Mouse (Mus musculus): ENCODE results near the gene Bbs2.
"Not testable (repeated sequence)": the region's sequence is repeated elsewhere in the genome, so short reads cannot be mapped to it uniquely, and the experiment has no call there.

The Bbs2 gene

DNA sequence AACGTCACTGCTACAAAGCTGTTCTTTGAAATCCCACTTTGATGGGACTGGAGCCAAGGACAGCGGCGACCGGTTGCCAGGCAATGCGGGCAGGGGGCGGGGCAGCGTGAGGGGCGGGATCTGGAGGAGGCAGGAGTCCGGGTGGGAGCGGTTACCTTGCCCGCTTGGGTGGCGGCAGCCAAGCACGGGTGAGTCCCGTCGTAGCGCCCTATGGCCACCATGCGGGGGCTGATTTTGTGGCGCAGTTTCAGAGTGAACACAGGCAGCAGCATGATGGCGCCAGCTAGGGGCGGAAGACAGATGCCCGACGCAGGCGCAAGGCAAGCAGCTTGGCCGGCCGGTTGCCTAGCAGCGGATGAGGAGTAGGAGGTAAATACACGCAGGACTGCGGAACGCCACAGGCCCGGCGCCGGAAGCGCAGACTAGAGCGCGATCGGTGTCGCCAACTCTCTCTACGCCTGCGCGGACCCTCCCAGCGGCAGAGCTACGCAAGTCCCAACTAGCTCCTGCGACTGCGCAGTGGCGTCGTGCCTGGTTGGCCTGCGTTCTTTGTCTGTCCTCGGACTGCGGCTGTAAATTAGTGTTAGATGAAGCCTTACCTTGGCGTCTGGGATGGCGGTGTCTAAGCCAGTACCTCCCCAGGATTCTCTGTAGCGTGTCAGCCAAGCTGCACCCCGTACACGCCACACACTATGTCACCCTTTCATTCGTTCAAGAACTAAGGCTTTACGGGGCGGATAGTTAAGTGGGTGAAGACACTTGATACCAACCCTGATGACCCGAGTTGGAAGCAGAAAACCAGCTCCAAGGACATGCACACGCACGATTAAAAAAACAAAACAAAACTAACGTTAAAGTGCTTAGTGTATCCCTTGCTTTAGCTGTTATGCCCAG, at the start of gene Bbs2:
Gene Bbs2, minus strand, starts transcription at position 848 of the 894 bp plus-strand sequence.
- in situ Hi-C loops (cut with MboI, MseI): no loop called here

GRCm38 (mm10) chr8:94148236-94148635, 49.5 kb upstream of the Bbs2 start:
- in situ Hi-C loops (cut with MboI, MseI): no loop called here

- in situ Hi-C loops (cut with MboI, MseI): no loop called here
Observed at GRCm38 (mm10) chr8:94140266-94140795, 41.6 kb upstream of the Bbs2 start.

DNA sequence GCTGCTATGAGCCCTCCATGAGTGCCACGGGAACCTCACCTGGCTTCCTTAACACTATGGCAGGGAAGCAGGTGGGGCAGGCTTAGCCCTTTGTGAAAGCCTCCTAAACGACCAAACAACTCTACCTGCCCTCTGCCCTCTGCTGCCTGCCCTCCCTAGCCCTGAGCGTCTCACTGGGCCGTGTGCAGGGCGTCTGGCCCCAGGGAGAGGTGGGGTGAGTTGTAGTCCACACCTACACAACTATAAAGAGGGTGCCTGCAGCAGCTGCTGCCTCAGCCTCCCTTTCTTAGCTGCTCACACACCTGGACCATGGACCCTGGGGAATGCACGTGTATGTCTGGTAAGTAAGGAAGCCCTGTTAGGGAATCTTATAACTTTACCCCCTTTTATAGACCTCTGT, 38.2 kb upstream of the Bbs2 start, which contains the start of gene Mt4:
Gene Mt4, plus strand, starts transcription at position 265 of the 400 bp plus-strand sequence.
- in situ Hi-C loops (cut with MboI, MseI): no loop called here

DNA sequence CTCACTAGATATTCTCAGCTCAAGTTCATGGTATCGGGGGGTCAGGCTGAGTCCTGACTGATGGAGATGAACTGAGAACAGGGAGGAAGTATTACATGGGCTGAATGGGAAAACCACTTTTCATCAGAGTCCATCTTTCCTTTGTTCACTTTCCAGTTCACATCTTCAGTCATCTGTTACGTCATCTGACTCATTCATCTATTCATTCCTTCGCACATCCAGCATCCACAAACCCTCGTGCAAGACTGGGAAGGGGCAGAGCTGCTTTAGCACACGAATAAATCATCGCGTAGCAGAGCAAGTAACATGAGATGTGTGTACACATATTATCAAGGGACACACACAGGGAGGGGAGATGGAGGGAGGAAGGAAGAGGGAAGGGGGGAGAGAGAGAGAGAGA, 37.5 kb upstream of the Bbs2 start:
- in situ Hi-C loops (cut with MboI, MseI): no loop called here

- in situ Hi-C loops (cut with MboI, MseI): no loop called here
Observed at GRCm38 (mm10) chr8:94135556-94135955, 36.8 kb upstream of the Bbs2 start.

DNA sequence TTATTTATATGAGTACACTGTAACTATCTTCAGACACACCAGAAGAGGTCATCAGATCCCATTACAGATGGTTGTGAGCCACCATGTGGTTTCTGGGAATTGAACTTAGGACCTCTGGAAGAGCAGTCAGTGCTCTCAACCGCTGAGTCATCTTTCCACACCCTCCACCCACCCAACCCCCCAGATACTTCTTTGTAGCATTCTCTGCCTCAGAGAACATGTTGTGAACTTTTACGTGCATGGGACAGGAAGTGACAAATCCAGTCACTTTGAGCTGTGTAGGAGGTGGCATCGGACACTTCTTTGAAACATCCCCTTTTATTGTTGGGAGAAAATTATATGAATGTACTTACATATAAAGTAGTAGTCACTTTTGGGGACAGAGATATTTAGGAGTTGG, 35.9 kb upstream of the Bbs2 start:
- in situ Hi-C loops (cut with MboI, MseI): not testable (repeated sequence)

DNA sequence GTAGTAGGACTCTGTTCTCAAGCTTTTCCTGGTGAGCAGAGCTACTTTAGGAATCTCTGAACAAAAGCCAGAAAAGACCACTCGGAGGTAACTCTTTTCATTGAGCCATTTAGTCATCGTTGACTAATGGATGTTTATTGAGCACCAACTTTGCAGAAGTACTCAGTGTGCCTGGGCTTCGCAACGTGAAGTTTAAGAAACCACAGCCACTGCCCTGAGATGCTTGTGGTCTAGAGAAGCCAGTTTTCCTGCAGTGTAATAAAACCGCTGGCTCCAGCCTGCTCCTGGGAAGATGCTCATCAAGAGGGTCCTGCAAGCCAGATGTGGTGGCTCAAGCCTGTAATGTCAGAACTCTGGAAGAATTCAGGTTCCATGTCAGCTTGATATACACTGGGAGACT, 33.4 kb upstream of the Bbs2 start:
- in situ Hi-C loops (cut with MboI, MseI): no loop called here

DNA sequence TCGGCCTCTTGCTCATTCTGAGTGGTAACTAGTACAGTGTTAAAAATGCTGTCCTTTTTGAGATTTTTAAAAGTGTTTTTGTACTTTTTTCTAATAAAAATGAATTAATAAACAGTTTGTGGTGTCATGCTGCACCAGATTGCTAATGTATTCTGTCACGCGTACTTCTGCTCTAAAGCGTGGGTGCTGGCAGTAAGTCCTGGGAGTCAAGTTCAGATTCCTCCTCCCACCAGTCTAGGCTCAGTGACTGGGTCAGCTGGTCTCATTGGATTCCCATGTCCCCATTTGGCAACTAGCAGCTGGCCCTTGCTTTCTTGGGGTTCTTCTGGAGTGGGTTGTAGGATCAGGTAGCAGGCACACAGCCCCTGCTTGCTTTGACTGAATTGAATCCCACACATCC, 31.4 kb upstream of the Bbs2 start:
- in situ Hi-C loops (cut with MboI, MseI): no loop called here

DNA sequence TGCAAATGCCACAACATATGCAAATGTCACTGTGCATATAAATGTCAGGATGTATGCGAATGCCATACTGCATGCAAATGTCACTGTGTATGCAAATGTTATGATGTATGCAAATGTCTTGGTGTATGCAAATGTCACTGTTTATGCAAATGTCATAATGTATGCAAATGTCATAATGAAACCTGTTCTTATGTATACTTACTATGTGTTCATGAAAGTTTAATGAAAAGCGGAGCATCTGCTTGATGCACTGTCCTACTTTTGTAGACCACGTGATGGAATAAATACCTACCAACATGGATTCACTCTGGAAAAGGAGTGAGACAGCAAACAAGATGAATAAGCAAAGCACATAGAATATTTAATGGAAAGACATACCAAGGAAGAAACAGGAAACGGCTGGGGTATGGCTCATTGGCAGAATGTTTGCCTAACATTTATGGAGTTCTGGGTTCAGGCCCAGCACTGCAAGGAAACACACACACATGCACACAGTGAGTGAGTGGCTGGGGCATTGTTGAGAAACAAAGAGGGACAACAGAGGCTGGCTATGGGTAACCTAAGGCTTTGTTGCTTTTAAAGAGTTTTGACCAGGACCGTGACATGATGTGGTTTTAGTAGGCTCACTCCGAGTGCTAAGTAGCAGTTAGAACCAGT, 30.5 kb upstream of the Bbs2 start:
- in situ Hi-C loops (cut with MboI, MseI): no loop called here

GRCm38 (mm10) chr8:94127711-94128110, 29.0 kb upstream of the Bbs2 start:
- in situ Hi-C loops (cut with MboI, MseI): no loop called here

- in situ Hi-C loops (cut with MboI, MseI): no loop called here
Observed at GRCm38 (mm10) chr8:94122711-94123468, 24.2 kb upstream of the Bbs2 start.

DNA sequence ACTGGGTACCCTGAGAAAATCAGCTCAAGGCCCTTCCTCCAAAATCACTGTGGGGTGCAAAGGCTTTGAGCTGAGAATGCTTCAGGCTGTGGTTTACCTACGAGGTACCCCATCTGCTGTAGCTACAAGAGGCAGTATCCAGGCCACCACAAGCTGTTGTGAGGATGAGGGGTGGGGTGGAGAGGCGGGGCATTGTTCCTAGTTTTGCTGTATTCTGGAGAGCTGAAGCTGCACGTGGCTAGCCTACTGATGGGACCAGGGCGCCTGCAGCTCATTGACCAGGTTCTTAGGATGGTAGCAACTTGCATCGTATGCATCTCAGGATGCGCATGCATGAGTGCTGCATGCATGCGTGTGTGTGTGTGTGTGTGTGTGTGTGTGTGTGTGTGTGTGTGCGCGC, 22.9 kb upstream of the Bbs2 start:
- in situ Hi-C loops (cut with MboI, MseI): no loop called here

GRCm38 (mm10) chr8:94118776-94119430, 20.2 kb upstream of the Bbs2 start:
- in situ Hi-C loops (cut with MboI, MseI): no loop called here

- in situ Hi-C loops (cut with MboI, MseI): no loop called here
Observed at GRCm38 (mm10) chr8:94113972-94114371, 15.2 kb upstream of the Bbs2 start.

DNA sequence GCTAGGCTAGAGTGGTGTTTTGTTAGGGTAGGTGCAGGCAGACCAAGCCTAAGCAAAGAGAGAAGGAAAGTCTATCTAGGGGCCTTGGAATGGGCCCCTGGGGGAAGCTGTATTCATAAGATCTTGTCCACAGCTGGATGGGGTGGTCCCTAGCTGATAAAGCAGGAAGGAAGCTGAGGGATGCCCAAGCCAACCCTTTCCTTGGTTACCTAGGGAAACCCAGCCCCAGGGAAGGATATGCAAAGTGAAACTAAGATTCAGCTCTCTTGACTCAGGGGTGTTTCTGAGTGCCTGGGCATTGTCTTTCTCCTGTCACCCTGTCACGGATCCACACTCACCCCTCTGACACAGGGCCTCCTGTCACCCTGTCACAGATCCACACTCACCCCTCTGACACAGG, 14.7 kb upstream of the Bbs2 start:
- in situ Hi-C loops (cut with MboI, MseI): no loop called here

DNA sequence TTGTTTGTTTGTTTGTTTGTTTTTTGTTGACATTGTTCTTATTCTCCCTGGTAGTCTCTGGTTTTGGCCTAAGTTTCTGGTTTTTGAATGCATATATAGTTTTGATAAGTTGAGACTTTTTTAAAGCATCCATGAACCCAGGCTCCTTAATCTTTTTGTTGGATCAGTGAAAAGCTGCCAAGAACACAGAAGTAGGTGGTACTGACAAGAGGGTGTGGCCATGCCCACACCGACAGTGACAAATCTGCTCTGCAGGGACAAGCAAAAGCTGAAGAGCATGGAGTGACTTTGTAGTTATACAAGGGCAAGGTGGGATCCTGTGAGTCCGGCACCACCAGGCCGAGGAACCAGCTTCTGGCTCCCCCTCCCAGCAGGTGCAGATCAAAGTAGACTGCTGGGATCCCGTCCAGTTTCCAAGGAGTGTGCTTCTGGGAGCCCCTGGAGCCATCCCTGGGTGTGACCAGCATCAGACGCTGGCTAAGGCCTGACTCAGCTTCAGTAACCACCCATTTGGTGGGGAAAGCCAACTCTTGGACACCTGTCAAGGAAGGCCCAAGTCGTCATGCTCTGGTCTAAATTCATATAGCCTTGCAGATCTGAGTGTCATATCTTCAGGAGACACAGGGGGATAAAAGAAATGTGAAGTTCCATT, 11.9 kb upstream of the Bbs2 start:
- in situ Hi-C loops (cut with MboI, MseI): no loop called here

DNA sequence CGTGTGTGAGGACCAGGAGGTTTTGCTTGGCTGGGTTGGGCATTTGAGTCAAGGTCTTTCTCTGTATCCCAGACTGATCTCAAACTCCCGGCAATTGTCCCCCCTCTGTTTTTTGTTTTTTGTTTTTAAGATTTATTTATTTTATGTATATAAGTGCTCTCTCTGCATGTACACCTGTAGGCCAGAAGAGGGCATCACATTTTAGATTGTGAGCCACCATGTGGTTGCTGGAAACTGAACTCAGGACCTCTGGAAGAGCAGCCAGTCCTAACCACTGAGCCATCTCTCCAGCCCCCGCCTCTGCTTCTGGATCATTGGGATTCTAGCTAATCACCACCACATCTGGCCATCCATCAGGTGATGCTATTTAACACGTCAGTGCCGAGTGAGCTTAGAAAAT, 11.1 kb upstream of the Bbs2 start:
- in situ Hi-C loops (cut with MboI, MseI): no loop called here

DNA sequence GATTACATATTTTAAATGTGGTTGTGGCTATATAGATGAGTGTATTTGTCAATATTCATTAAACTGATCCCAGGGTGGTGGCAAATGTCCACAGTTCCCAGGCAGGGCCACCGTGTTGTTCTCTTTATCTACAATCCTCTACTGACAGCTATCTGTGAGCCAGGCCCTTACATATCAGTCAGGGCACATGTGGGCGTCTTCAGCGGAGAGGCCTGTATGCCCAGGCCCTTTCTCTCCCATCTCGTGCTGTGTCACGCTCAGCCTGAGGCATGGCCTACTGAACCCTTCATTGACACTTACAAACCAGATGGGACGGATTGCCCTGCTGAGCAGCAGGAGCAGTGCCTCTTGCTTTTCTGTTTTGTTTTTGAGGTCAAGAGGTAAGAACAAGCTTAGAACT, 10.7 kb upstream of the Bbs2 start:
- in situ Hi-C loops (cut with MboI, MseI): no loop called here

DNA sequence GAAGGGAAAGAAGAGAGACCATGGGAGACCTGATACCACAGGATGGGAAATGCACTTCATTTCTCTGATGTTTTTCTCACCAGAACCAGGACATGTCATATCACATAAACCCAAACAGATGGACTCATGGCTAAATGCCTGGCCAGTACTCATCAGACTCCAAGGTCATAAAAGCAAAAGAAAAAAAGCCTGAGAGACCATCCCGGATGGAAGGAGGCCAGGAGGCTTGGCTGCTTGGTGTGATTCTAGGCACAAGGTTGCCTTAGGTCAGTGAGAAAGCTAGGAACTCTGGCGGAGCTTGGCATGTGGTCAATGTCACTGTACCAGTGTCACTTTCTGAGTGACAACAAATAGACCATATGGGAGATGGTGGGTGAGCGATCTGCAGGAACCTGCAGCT, 9.1 kb upstream of the Bbs2 start:
- in situ Hi-C loops (cut with MboI, MseI): no loop called here

DNA sequence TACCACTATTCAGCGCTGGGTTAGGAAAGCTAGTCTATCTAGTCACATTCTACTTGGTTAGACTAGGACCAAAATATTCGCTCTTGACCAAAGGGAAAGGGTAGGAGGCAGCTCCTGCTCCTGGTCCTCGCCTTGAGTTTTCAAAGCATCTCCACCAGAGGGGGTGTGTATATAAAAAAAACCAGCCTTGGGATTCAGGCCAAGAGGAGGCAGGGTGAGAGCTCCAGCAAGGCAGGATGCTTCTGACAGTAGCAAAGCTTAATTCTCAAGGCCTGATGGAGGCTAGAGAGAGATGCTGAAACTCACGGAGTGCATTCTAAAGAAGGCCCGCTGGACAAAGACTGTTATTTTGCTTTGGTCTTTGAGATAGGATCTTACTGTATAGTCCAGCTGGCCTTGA, 5.4 kb upstream of the Bbs2 start:
- in situ Hi-C loops (cut with MboI, MseI): loop anchor here (5.0 kb wide), 1 partner anchor 98 kb away; no protein-coding TSS in a partner anchor
